Mouse (Mus musculus) Patski (cell line): ENCODE data around the gene Fiz1. TPM values are rescaled to one million over a fixed set of nuclear protein-coding genes. Genes with fewer than 3 reads are reported as not detected.

Experiments
- ATAC-seq: fragments of 100-300 bp; one replicate; pipeline ENCODE4 v1.8.0; 2021
- CTCF ChIA-PET: fragments of 350-600 bp; sonication (Branson Sonifier 250); formaldehyde crosslinking; loops from one replicate; lab custom pipeline; 2022; ENCODE audit warnings: inconsistent platforms; lab: Charles Lee
- POLR2A ChIA-PET: fragments of 350-600 bp; sonication (Branson Sonifier 250); formaldehyde crosslinking; loops from one replicate; lab custom pipeline; 2022; ENCODE audit warnings: antibody characterized with exemption, inconsistent platforms; lab: Charles Lee
- DNase-seq: peaks from one replicate; pipeline ENCODE4 v3.0.0-alpha.2; 2011; ENCODE audit warnings: low read depth, low spot score
- H3K27me3 ChIP-seq: fragments of 371-371 bp; one replicate; pipeline ENCODE4 v1.5.1; 2021
- CTCF ChIP-seq: fragments of 100-300 bp; IDR thresholded peaks from one replicate; pipeline ENCODE4 v1.5.1; 2021
- in situ Hi-C: fragments of 300-500 bp; cut with MboI; formaldehyde crosslinking; loops from 3 replicates; pipeline ENCODE4 v1.11.1; 2018; ENCODE audit warnings: low pct_unique_long_range_greater_than_20kb, mixed read lengths
- polyA plus RNA-seq: library from polyadenylated mRNA; unstranded; gene quantifications from one replicate; pipeline ENCODE4 v1.2.3, GENCODE M21; 2021

Gene Fiz1
- 31.6 TPM for polyA plus RNA-seq

- POLR2A ChIA-PET: interaction anchor here (0.5 to 1.6 kb wide), 3 partner anchors 18 to 877 kb away, joined by 3 to 5 read pairs (median 3); partner anchors contain the start of gene Rpl28
Observed at GRCm38 (mm10) chr7:5014251-5015117, at the start of gene Fiz1, which contains the start of gene Zfp524. Gene Fiz1, minus strand, starts transcription at chr7:5014697. Gene Zfp524, plus strand, starts transcription at chr7:5014415.

DNA sequence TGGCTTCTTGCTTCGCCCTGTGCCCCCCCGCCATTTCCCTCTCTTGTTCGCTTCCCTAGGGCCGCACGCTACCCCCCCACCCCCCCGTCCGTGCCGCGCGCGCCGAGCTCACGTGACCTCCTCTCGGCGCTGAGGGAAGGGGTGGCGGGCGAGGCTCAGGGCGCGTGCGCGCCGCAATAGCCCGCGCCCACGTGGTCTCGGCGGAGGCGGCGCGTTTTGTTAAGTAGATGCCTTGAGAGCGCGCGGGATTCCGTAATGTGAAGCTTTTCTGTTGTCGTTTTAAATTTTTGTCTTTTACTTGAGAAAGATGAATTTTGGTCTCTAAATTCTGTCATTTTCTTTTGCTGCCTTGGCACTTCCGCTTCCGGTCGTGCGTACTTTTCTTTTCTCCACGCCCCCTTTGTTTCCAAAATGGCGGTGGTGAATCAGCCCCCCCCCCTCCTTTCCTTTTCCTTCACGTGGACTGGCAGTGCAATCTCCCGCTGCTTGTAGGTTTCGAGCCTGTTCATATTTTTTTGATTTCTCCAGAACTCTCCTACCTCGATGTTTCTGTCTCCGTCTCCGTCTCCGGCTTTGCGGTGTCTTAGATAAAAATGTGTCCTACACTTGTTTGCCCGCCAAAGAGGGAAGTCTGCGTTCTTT, 48.0 kb upstream of the Fiz1 start:
- in situ Hi-C loops: loop anchor here (5.0 to 25.0 kb wide), 3 partner anchors 45 to 1100 kb away; partner anchors contain the start of genes Gm44973, Ube2s, Zfp444 and Zfp787
- DNase-seq (no peak), ATAC-seq (peak; percentile 19)
- no peak for TF ChIP-seq CTCF
- ChIA-PET POLR2A (interaction anchor here (0.8 to 1.3 kb wide), 4 partner anchors 10 to 43 kb away, joined by 3 to 7 read pairs (median 4); partner anchors contain the start of genes Ccdc106 and Zfp865), CTCF (interaction anchor here (0.8 kb wide), 1 partner anchor 10 kb away, joined by 3 read pairs; no protein-coding TSS in a partner anchor)
- H3K27me3 ChIP-seq: no peaks in the 10 kb centered on the region

More at GRCm38 (mm10) chr7:5014251-5015117, at the start of gene Fiz1, which contains the start of gene Zfp524:
- no peaks in the 10 kb centered on the region for H3K27me3 ChIP-seq
- peak; percentile 60 for DNase-seq
- TF ChIP-seq CTCF: no peak
- CTCF ChIA-PET: interaction anchor here (1.5 to 1.9 kb wide), 4 partner anchors 14 to 71 kb away, joined by 3 to 5 read pairs (median 4); no protein-coding TSS in a partner anchor
- peak; percentile 61 for ATAC-seq
- in situ Hi-C loops: loop anchor here (5.0 kb wide), 1 partner anchor 48 kb away; the partner anchor contains the start of gene U2af2

- H3K27me3 ChIP-seq: no peaks in the 10 kb centered on the region
- ATAC-seq (peak; percentile 52), DNase-seq (peak; percentile 30)
- in situ Hi-C loops: loop anchor here (5.0 to 25.0 kb wide), 3 partner anchors 45 to 1100 kb away; partner anchors contain the start of genes Gm44973, Ube2s, Zfp444 and Zfp787
- ChIA-PET POLR2A (interaction anchor here (0.8 to 2.0 kb wide), 7 partner anchors 9 to 119 kb away, joined by 3 to 12 read pairs (median 4); partner anchors contain the start of genes Ccdc106, Gm44973 and Zfp865), CTCF (interaction anchor here (0.8 to 3.1 kb wide), 2 partner anchors 10 to 12 kb away, joined by 3 to 19 read pairs; partner anchors contain the start of gene Zfp580)
- TF ChIP-seq CTCF: no peak
Observed at GRCm38 (mm10) chr7:5061774-5062359, 47.4 kb upstream of the Fiz1 start, which contains the start of gene U2af2. Gene U2af2, plus strand, starts transcription at chr7:5062143.

DNA sequence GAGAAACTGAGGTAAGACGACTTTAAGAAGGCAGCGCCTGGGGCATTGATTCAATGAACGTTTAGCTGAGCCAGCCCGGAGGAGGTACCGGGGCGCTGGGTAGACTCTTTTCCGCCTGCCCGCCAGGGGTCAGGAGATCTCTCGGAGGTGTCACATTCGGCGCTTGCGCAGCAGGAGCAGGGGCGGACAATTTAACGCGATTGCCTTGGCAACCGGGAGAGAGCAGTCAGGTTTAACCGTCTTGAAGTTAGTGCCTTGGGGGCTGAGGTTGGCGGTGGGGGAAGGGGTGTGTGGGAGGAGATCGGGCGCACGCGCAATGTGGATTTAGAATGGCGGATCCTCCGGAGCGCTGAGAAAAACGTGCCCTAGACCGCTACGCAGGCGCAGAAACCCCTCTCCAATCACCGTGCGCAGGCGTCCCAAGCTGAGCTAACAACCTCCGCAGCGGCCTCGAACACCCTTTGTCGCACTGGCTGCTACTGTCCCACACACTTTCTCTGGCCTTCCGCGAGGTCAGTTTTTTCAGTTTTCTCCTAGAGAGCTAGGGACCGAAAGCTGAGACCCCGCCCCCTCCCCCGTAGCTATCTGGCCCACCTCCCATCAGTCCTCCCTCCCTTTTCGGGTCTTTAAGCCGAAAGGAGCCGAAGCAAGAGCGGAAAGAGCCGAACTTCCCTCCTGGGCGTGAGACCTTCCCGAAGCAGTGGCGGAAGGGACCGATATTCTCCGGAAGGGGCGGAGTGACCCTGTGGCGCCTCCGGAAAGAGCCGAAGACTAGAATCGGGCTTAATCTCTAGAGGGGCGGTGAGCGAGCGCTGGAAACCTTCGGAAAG, 46.7 kb upstream of the Fiz1 start:
- POLR2A ChIA-PET: interaction anchor here (0.6 to 2.0 kb wide), 5 partner anchors 23 to 242 kb away, joined by 3 to 12 read pairs (median 3); partner anchors contain the start of gene Gm44973
- no peaks in the 10 kb centered on the region for H3K27me3 ChIP-seq
- CTCF ChIA-PET: interaction anchor here (0.8 to 3.1 kb wide), 7 partner anchors 11 to 123 kb away, joined by 3 to 19 read pairs (median 4); partner anchors contain the start of gene Zfp580
- peak; percentile 76 for ATAC-seq
- in situ Hi-C loops: loop anchor here (5.0 to 25.0 kb wide), 3 partner anchors 44 to 1101 kb away; partner anchors contain the start of genes Gm44973, Ube2s, Zfp444 and Zfp787
- no peak for TF ChIP-seq CTCF
- DNase-seq: peak; percentile 97

GRCm38 (mm10) chr7:5060239-5060731, 45.8 kb upstream of the Fiz1 start:
- DNase-seq: peak; percentile 27
- CTCF ChIA-PET: interaction anchor here (0.7 to 3.1 kb wide), 11 partner anchors 10 to 122 kb away, joined by 3 to 19 read pairs (median 4); partner anchors contain the start of gene Zfp580
- in situ Hi-C loops: loop anchor here (5.0 to 25.0 kb wide), 3 partner anchors 43 to 1102 kb away; partner anchors contain the start of genes Gm44973, Ube2s, Zfp444 and Zfp787
- H3K27me3 ChIP-seq: no peaks in the 10 kb centered on the region
- POLR2A ChIA-PET: interaction anchor here (0.6 to 2.0 kb wide), 5 partner anchors 8 to 241 kb away, joined by 3 to 12 read pairs (median 3); partner anchors contain the start of gene Gm44973
- no peak for TF ChIP-seq CTCF
- peak; percentile 28 for ATAC-seq

DNA sequence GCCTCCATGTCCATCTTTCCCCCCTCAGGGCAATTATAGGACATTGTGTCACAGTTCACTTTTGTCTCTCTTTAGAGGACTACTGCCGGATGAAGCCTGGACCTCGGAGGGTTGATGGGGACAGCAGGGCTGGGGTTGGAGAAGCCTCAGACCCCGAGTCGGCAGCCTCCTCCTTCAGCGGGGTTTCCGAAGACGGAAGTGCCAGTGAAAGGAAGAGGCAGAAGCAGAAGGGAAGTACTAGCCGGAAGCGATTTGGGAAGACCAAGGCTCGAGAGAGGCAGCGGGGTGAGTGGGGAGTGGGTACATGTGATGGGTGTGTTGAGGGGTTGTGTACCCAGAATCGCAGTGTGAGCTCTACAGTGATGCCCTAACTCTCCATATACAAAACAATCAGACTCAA, 44.9 kb upstream of the Fiz1 start:
- in situ Hi-C loops: loop anchor here (25.0 kb wide), 1 partner anchor 1103 kb away; the partner anchor contains the start of genes Zfp444 and Zfp787
- CTCF ChIA-PET: interaction anchor here (1.2 to 3.1 kb wide), 4 partner anchors 9 to 41 kb away, joined by 5 to 19 read pairs (median 8); partner anchors contain the start of gene Zfp580

GRCm38 (mm10) chr7:5058631-5059030, 44.1 kb upstream of the Fiz1 start:
- no peaks in the 10 kb centered on the region for H3K27me3 ChIP-seq
- in situ Hi-C loops: loop anchor here (25.0 kb wide), 1 partner anchor 1104 kb away; the partner anchor contains the start of genes Zfp444 and Zfp787
- ATAC-seq (no peak), DNase-seq (no peak)
- CTCF ChIA-PET: interaction anchor here (1.2 to 3.1 kb wide), 3 partner anchors 9 to 15 kb away, joined by 5 to 19 read pairs (median 7); partner anchors contain the start of gene Zfp580
- no peak for TF ChIP-seq CTCF
- POLR2A ChIA-PET: no interaction called here

More for the DNA sequence above, 44.9 kb upstream of the Fiz1 start:
- DNase-seq (no peak), ATAC-seq (no peak)
- POLR2A ChIA-PET: no interaction called here
- TF ChIP-seq CTCF: no peak
- H3K27me3 ChIP-seq: no peaks in the 10 kb centered on the region

DNA sequence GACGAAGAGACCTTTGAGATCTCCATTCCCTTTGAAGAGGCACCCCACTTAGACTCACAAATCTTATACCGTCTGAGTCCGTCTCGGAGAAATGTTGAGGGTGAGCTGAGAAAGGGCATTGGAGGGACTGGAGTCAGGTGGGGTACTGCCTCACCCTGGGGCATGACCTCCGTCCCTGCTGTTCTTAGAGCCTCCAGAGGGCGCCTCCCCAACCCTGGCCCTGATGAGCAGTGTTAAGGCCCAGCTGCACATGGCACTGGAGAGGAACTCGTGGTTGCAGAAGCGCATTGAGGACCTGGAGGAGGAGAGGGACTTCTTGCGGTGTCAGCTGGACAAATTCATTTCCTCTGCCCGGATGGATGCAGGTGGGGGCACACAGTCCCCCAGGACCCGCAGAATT, 43.3 kb upstream of the Fiz1 start:
- CTCF ChIA-PET: no interaction called here
- TF ChIP-seq CTCF: no peak
- in situ Hi-C loops: loop anchor here (25.0 kb wide), 1 partner anchor 1104 kb away; the partner anchor contains the start of genes Zfp444 and Zfp787
- no peak for DNase-seq
- no peak for ATAC-seq
- POLR2A ChIA-PET: no interaction called here
- no peaks in the 10 kb centered on the region for H3K27me3 ChIP-seq
